Mouse (Mus musculus): ENCODE results near the gene Skiv2l. TPM values are rescaled to one million over a fixed set of nuclear protein-coding genes. Genes with fewer than 3 reads are reported as not detected.
"Not testable (repeated sequence)": the region's sequence is repeated elsewhere in the genome, so short reads cannot be mapped to it uniquely, and the experiment has no call there.

Skiv2l gene
- total RNA-seq, 2 experiments from 2014 or later, result 10.2 to 31.2 TPM

- ATAC-seq (replicated peaks; ENCODE audit: poor library complexity), result peak; percentile 42; the same call in 1 of the 2 replicates
These were observed 29.4 kb upstream of the Skiv2l start, which contains the start of gene Zbtb12 for GRCm38 (mm10) chr17:34879336-34879879. Zbtb12 (plus strand) TSS chr17:34879483.

DNA sequence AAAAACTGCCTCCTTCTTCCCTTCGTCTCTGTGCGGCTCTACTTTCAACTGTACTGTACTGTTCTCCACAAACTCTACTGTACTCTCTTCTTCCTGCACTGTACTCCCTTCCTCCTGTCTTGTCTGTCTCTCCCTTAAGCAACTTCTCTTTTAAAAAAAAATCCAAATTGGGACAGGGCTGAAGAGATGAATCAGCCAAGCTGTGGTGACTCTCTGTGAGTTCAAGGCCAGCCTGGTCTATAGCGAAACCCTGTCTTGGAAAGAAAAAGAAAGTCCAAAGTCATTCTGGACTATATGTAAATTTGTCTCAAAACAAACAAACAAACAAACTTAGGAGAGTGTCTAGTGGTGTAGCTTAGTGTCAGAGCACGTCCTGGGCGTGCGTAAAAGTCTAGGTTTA is 24.3 kb upstream of the Skiv2l start:
- no peak for ATAC-seq (replicated peaks; ENCODE audit: poor library complexity)

- no peak for ATAC-seq (replicated peaks; ENCODE audit: poor library complexity)
These were observed 16.0 kb upstream of the Skiv2l start for GRCm38 (mm10) chr17:34865981-34866380.

DNA sequence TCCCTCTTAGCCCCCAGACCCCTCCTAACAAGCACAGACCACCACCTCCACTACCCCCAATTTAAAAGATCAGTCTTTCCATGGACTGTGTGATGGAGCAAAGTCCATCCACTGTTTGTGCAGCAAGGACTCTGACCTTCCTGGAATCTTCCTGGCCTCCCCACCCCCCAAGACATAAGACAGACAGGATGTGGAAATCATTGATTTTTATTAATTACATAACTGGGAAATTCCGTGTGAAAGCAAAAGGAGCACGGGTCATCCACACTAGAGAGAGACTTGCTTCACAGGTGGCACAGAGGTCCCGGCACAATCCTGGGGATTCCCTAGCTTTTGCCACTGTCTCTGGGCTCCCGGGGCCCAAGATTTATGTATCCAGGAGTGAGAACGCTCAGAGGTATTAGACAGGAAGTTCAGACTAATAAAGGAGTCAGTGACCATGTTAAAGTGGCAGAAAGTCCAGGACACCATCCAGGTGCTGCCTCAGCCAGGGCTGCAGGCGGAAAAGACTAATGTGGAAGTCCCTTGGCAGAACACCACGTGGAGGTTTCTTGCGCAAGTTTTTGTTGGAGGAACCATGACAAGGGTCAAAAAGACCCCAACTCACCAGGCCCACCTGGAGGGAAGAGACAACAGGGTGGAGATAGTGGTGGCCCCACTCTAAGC is 12.5 kb upstream of the Skiv2l start, which contains the start of gene Cfb:
Cfb (minus strand) TSS at position 103 of the 666 bp plus-strand sequence.
- ATAC-seq (replicated peaks; ENCODE audit: poor library complexity), result no peak

GRCm38 (mm10) chr17:34861704-34862415 is 11.8 kb upstream of the Skiv2l start:
- no peak for ATAC-seq (replicated peaks; ENCODE audit: poor library complexity)

- ATAC-seq (replicated peaks; ENCODE audit: poor library complexity), result no peak
These were observed 10.5 kb upstream of the Skiv2l start for GRCm38 (mm10) chr17:34860514-34860913.

GRCm38 (mm10) chr17:34858670-34859069 is 8.7 kb upstream of the Skiv2l start:
- peak; percentile 53 for ATAC-seq (replicated peaks; ENCODE audit: poor library complexity)

GRCm38 (mm10) chr17:34855825-34856224 is 5.8 kb upstream of the Skiv2l start:
- peak; percentile 67 for ATAC-seq (replicated peaks; ENCODE audit: poor library complexity)

GRCm38 (mm10) chr17:34854761-34855160 is 4.8 kb upstream of the Skiv2l start:
- no peak for ATAC-seq (replicated peaks; ENCODE audit: poor library complexity)

DNA sequence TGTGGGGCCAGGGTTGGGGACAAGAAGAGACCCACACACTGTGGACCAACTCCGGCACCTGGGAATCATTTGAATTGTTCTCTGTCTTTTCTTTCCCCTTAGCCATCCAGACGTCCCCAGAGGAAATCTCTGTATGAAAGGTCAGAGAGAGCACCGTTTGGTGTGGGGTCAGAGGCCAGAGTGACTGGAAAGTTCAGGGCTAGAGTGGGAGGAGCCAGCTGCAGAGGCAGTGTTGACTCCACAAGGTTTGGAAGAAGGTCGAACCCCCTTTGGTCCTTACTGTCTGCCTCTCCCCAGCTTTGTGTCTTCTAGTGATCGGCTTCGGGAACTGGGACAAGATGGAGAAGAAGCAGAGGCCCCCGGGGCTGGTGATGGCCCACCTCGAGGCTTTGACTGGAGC is 3.5 kb upstream of the Skiv2l start:
- ATAC-seq (replicated peaks; ENCODE audit: poor library complexity), result no peak

DNA sequence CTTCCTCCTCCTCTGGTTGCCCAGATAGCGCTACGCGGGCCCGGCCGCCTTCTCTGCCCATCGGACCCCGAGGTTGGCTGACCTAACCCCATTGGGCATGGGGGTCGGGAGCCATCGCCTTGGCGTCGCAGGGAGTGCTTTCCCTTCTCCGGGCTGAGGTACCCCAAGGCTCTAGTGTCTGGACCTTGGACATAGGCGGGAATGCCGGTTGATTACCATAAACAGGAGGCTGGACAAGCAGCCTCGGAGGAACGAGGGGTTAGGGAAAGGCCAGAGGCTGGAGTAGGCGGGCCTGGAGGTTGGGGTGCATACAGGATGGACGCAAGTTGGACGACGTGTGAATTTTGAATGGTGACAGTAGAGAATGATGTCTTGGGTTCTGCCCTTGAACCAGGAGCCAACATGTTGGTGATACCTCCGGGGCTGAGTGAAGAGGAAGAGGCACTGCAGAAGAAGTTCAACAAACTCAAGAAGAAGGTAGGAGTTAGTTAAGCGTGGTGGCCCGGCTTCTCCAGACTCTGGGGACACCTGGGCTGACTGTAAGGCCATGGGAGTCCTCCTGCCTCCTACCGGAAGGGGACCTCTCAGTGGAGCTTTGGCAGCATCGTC is 611 bp upstream of the Skiv2l start:
- ATAC-seq (replicated peaks; ENCODE audit: poor library complexity), result peak; percentile 10; the same call in 1 of the 2 replicates

DNA sequence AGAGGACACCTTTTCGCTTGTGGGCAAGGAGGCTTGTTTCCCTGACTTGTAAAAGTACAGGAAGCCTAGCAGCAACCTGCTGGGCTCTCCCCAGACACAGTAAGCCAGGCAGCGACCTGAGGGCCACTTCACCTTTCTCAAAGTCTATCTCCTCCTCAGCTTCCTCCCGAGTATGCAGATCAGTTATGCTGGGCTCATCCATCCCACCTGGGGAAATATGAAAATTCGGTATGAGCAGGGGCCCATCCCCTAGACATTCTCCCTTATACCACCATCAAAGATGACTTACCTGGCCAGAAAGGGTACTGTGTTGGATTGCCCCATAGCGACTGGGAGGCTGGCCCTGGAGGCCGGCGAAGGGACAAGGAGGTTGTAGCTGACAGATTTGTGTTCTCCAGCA is 2.4 kb downstream of the Skiv2l start:
- ATAC-seq (replicated peaks; ENCODE audit: poor library complexity), result no peak

DNA sequence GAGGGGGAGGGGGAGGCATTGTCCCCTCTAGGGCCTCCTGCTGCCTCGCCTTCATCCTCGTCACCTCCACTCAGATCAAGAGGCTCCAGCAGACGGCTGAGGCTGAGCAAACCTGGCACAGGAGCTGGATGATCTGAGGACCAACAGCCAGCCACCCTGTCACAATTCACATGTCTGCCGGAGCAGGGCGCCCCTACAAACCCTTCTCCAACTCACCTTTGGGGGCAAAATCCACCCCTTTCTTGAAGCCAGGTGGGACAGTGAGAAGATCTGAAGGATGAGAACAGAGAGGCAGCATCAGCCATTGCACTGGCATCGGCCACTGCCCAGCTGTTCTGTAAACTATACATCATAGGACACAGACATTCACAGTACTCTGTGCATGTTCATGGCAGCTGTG is 2.8 kb downstream of the Skiv2l start:
- no peak for ATAC-seq (replicated peaks; ENCODE audit: poor library complexity)

- no peak for ATAC-seq (replicated peaks; ENCODE audit: poor library complexity)
These were observed 5.1 kb downstream of the Skiv2l start for GRCm38 (mm10) chr17:34844884-34845283.

DNA sequence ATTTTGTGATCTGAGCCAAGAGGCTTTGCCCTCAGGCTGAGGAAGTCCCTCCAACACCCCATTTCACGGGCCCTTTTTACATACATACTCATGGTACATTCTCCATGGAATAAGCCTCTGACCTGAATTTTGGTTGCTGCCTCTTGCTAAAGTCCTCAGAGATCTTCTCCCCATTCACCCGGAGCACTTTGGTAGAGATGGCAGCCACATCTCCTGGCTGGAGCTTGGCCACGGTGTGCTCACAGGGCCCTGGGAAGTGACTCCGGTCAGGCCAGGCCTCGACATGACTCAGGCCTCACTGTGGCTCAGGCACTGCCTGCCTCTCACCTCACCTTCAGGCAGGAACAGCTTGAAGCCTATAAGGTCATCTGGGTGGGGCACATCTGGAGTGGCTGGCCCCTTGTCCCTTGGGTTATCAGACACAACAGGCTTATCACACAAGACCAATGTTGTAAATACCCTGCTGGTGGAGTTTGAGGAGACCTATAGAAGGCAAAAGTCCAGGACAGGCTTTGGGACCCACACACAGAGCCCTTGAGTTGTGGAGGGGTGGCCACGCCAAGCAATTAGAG is 9.2 kb downstream of the Skiv2l start:
- no peak for ATAC-seq (replicated peaks; ENCODE audit: poor library complexity)

GRCm38 (mm10) chr17:34838785-34839184 is 11.2 kb downstream of the Skiv2l start:
- no peak for ATAC-seq (replicated peaks; ENCODE audit: poor library complexity)

GRCm38 (mm10) chr17:34837464-34838324 is 12.3 kb downstream of the Skiv2l start:
- ATAC-seq (replicated peaks; ENCODE audit: poor library complexity), result no peak; the same call in 1 of the 2 replicates

GRCm38 (mm10) chr17:34836856-34837221 is 13.2 kb downstream of the Skiv2l start, which contains the start of the genes Stk19 and Dxo:
Stk19 (minus strand) TSS chr17:34836945.
Dxo (plus strand) TSS chr17:34837019.
- ATAC-seq (replicated peaks; ENCODE audit: poor library complexity), result peak; percentile 98

DNA sequence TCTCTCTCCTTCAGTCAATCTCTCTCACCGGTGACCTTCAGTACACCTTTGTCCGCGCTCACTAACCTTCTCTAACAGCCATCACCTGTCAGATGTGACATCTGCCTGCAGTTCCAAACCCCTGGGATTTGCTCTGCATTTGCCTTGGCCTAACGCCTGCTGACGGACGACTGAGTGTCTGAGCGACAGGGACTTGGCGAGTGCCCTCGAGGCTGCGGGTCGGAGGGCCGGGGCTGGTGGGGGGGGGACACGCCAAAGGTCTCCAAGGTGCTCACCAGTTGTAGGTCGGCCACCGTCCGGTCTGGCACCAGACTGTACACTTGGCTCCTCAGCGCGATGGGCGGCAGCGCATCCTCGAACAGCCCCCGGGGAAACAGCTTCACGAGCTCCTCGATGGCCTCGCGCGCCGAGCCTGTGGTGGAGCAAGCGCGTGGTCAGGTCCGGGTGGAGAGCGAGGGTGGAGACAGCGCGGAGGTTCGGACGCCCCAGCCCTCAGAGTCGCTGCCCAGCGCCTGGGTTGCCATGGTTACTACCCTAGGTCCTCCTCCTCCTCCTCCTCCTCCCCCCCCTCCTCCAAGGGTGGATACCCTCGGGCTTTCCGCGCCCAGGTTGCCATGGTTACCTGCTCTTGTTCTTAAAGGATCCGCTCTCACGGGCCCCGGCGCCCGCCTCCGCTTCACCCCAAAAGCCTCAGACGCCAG is 13.7 kb downstream of the Skiv2l start:
- ATAC-seq (replicated peaks; ENCODE audit: poor library complexity), result peak; percentile 57

DNA sequence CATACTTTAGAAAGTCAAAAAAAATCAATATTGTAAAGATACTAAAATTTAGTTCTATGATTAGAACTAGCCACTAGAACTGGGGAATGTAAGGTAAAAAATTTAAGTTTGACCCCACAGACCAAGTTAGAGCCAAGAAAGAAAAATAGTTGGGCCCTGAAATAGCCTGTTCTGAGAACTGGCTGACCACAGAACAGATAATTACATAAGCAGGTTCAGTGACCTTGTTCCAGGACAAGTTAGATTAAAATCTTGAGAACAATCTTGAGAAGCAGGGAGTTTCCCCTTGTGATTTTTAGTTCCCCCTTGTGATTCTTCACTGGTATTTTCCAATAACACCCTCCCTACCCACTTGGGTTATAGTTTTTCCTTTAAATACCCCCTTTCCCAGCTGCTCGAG is 19.2 kb downstream of the Skiv2l start:
- ATAC-seq (replicated peaks; ENCODE audit: poor library complexity), result not testable (repeated sequence)

Measured in megakaryocyte progenitor cell, adult 5-6 weeks (primary cell).